Mouse (Mus musculus): Measurements from ENCODE around the gene Ncoa5. TPM values are rescaled to one million over a fixed set of nuclear protein-coding genes. Genes with fewer than 3 reads are reported as not detected.

Ncoa5 gene
- total RNA-seq, 1 experiment from 2014 or later: 40.5 TPM

- DNase-seq: no peak
These were observed 76.9 kb downstream of the Ncoa5 start for GRCm38 (mm10) chr2:164957548-164958315.

DNA sequence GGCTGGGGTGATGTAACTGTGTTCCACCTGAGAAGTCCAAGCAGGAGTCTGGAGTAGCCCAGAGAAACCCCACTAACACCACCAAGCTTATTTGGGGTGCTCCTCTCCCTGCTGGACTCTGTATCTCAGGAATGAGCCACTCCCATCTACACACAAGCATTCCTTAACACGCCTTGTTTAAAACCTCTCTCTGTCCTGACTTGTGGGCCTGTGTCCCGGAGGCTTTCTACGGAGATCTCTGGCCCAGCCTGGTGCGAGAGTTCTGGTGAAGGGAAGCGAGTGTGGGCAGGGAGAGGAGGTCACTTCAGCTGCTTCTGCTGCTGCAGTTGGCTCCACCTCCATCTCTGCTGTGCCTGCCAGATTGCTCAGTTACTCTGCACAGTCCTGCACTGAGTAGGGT is 78.5 kb downstream of the Ncoa5 start:
- no peak for DNase-seq

- no peak for DNase-seq
These were observed 78.9 kb downstream of the Ncoa5 start for GRCm38 (mm10) chr2:164955725-164956124.

GRCm38 (mm10) chr2:164953224-164953623 is 81.4 kb downstream of the Ncoa5 start:
- DNase-seq: peak; percentile 93

- no peak for DNase-seq
These were observed 82.2 kb downstream of the Ncoa5 start for GRCm38 (mm10) chr2:164952448-164952847.

GRCm38 (mm10) chr2:164951745-164952144 is 82.9 kb downstream of the Ncoa5 start:
- DNase-seq: no peak

GRCm38 (mm10) chr2:164950501-164950900 is 84.2 kb downstream of the Ncoa5 start:
- peak; percentile 52 for DNase-seq

Other genes starting within 250 kb of the Ncoa5 start
- 35.7 and 46.2 TPM in 2 replicates for gene Snx21, start 249.0 kb downstream of the Ncoa5 start, total RNA-seq (2021)
- gene Acot8, start 230.0 kb downstream of the Ncoa5 start, total RNA-seq (2021): 25.7 and 28.9 TPM in 2 replicates
- 4.9 and 5.1 TPM in 2 replicates for gene Zswim3, start 229.8 kb downstream of the Ncoa5 start, total RNA-seq (2021)
- 7.0 and 8.9 TPM in 2 replicates for gene Zswim1, start 212.2 kb downstream of the Ncoa5 start, total RNA-seq (2021)
- not detected in 2 replicates for gene Spata25, start 206.3 kb downstream of the Ncoa5 start, total RNA-seq (2021)
- 104 and 116 TPM in 2 replicates for gene Ctsa, start 202.0 kb downstream of the Ncoa5 start, total RNA-seq (2021)
- 2.4 and 3.5 TPM in 2 replicates for gene Neurl2, start 201.4 kb downstream of the Ncoa5 start, total RNA-seq (2021)
- gene Pltp, start 177.2 kb downstream of the Ncoa5 start, total RNA-seq (2021): 35.4 and 36.2 TPM in 2 replicates
- 42.3 and 54.0 TPM in 2 replicates for gene Pcif1, start 155.6 kb downstream of the Ncoa5 start, total RNA-seq (2021)
- 17.3 and 19.4 TPM in 2 replicates for gene Zfp335, start 123.1 kb downstream of the Ncoa5 start, total RNA-seq (2021)
- 1.7 and 2.0 TPM in 2 replicates for gene Mmp9, start 94.1 kb downstream of the Ncoa5 start, total RNA-seq (2021)
- 8.4 and 8.7 TPM in 2 replicates for gene Slc12a5, start 74.1 kb downstream of the Ncoa5 start, total RNA-seq (2021)
- gene Cd40, start 20.8 kb upstream of the Ncoa5 start, total RNA-seq (2021): 3.3 and 6.5 TPM in 2 replicates
- not detected in 2 replicates for gene 1700025C18Rik, start 55.9 kb upstream of the Ncoa5 start, total RNA-seq (2021)
- 1.3 and 1.6 TPM in 2 replicates for gene Cdh22, start 200.0 kb upstream of the Ncoa5 start, total RNA-seq (2021)